In genomic region chr4:97728520-97728919, GRCm38 (mm10) we compare ENCODE assay signal across 28 mouse cellular contexts. TPM values are rescaled to one million over a fixed set of nuclear protein-coding genes. Genes with fewer than 3 reads are reported as not detected.
DNase-seq lines count a peak whose midpoint lies in the region; ATAC-seq and TF ChIP-seq lines count a peak whose summit lies in the region.
"Had no signal": no experiment of that assay in that cellular context is flagged by ENCODE, and none has a peak within 500 bp of the region (broad histone marks: within the 10 kb centered on the region; RNA-seq: fewer than 3 reads in every experiment).

No protein-coding gene starts in this region.

- WGBS in liver, embryonic 16.5 days (ENCODE audit: insufficient replicate concordance) = 41% methylated on average over 4 of the region's 4 CpGs
- 93% methylated on average over 4 of the region's 4 CpGs for WGBS in midbrain, embryonic 10.5 days

- H3K27me3 ChIP-seq in G1E (ENCODE audit: insufficient read depth, low read length) = no peaks in the 10 kb centered on the region
- H3K27me3 ChIP-seq in liver, embryonic 16.5 days (ENCODE audit: control insufficient read depth, insufficient read depth, low read depth, low read length) = no peaks in the 10 kb centered on the region
- no peaks in the 10 kb centered on the region for H3K27me3 ChIP-seq in midbrain, embryonic 10.5 days (ENCODE audit: low read depth, poor library complexity, severe bottlenecking)
- H3K27me3 ChIP-seq: midbrain, embryonic 15.5 days; Patski had no signal

- H3K27ac ChIP-seq in liver, embryonic 16.5 days (ENCODE audit: low read length) = no peak overlapping the region
- H3K27ac ChIP-seq in midbrain, embryonic 10.5 days (replicated peaks) = no peak overlapping the region
- H3K27ac ChIP-seq: hindbrain, embryonic 14.5 days; left cerebral cortex, adult 2 months; limb, embryonic 12.5 days; midbrain, embryonic 15.5 days had no signal

- no peak for TF ChIP-seq CTCF in G1E (IDR thresholded peaks at IDR 0.05; ENCODE audit: low read depth, low read length)

- H3K4me3 ChIP-seq in G1E (ENCODE audit: low read depth, low read length) = no peak overlapping the region
- H3K4me3 ChIP-seq in liver, embryonic 16.5 days (ENCODE audit: low read depth, low read length) = no peak overlapping the region
- no peak overlapping the region for H3K4me3 ChIP-seq in midbrain, embryonic 10.5 days
- H3K4me3 ChIP-seq: left cerebral cortex, adult 2 months; limb, embryonic 12.5 days; midbrain, embryonic 15.5 days had no signal

- H3K36me3 ChIP-seq in G1E (replicated peaks) = no peaks in the 10 kb centered on the region
- H3K36me3 ChIP-seq in liver, embryonic 16.5 days (ENCODE audit: control insufficient read depth, insufficient read depth) = no peaks in the 10 kb centered on the region
- no peaks in the 10 kb centered on the region for H3K36me3 ChIP-seq in midbrain, embryonic 10.5 days
- H3K36me3 ChIP-seq: limb, embryonic 12.5 days; midbrain, embryonic 15.5 days had no signal

- no peaks in the 10 kb centered on the region for H3K4me1 ChIP-seq in G1E (ENCODE audit: insufficient read depth, low read depth, low read length)
- no peaks in the 10 kb centered on the region for H3K4me1 ChIP-seq in liver, embryonic 16.5 days (ENCODE audit: control insufficient read depth, low read depth, low read length)
- H3K4me1 ChIP-seq in midbrain, embryonic 10.5 days = no peaks in the 10 kb centered on the region
- H3K4me1 ChIP-seq: limb, embryonic 12.5 days; midbrain, embryonic 15.5 days had no signal

- H3K9me3 ChIP-seq in G1E (replicated peaks) = 0 out of 2 replicates have a peak, but pooled peaks cover 5% of the 10 kb centered on the region
- no peaks in the 10 kb centered on the region for H3K9me3 ChIP-seq in liver, embryonic 16.5 days (replicated peaks; ENCODE audit: control insufficient read depth, low read length)
- H3K9me3 ChIP-seq in midbrain, embryonic 10.5 days (replicated peaks) = no peaks in the 10 kb centered on the region
- H3K9me3 ChIP-seq: limb, embryonic 12.5 days; midbrain, embryonic 15.5 days had no signal

- H3K4me2 ChIP-seq in liver, embryonic 16.5 days (ENCODE audit: low read depth, low read length) = no peak overlapping the region
- H3K4me2 ChIP-seq: hindbrain, embryonic 14.5 days; limb, embryonic 12.5 days; midbrain, embryonic 15.5 days had no signal

- DNase-seq in G1E (ENCODE audit: low spot score) = no peak
- peak; percentile 60 for DNase-seq in MEL-GATA-1-ER (ENCODE audit: extremely low read depth, low read depth)
- no peak for DNase-seq in midbrain, embryonic 10.5 days (ENCODE audit: low spot score)
- no peak for DNase-seq in frontal cortex, postnatal 36 days (ENCODE audit: low spot score in 2 of 2)
- DNase-seq in frontal cortex, postnatal 14 days (ENCODE audit: low spot score in 2 of 2) = no peak
- DNase-seq: adrenal gland, postnatal 14 days; cerebellum, adult 18-20 months; cerebellum, postnatal 10 days; heart, postnatal 4 days; kidney, adult 11 months; kidney, postnatal 14 days; lung, adult 18-20 months; lung, postnatal 4 days; right cerebral cortex, adult 18-20 months; spleen, adult 18-20 months; thymus, postnatal 14 days had no signal

- ATAC-seq in G1E (ENCODE audit: extremely low read depth, insufficient number of reproducible peaks, low FRiP score, poor library complexity, severe bottlenecking) = 0 out of 2 replicates have a peak, but pooled peaks have one; percentile 28
- peak; percentile 89 for ATAC-seq in erythroid progenitor cell, adult 5-6 weeks (replicated peaks; ENCODE audit: low FRiP score, poor library complexity, severe bottlenecking)
- peak; percentile 68 for ATAC-seq in liver, embryonic 16.5 days (ENCODE audit: low read depth)
- ATAC-seq: CD4-positive, CD25-positive, alpha-beta regulatory T cell, adult 4 months; forebrain, embryonic 14.5 days; lung, postnatal 0 days; midbrain, embryonic 15.5 days; Patski had no signal

- no peak overlapping the region for H3K9ac ChIP-seq in liver, embryonic 16.5 days (ENCODE audit: low read depth, low read length)
- H3K9ac ChIP-seq: hindbrain, embryonic 14.5 days; limb, embryonic 12.5 days; midbrain, embryonic 15.5 days had no signal

RNA-seq across cellular contexts. Expression of gene Nfia, which starts 44.0 kb away (rescaled TPM):
- total RNA-seq in G1E (2014; fragmentation: Nextera tagmentation) = 17.6 and 25.1 TPM in 2 replicates
- 0.99 and 1.3 TPM in 2 replicates for total RNA-seq in G1E (2017)
- polyA plus RNA-seq in G1E (2012) = 0.45 and 0.96 TPM in 2 replicates
- 21.8 and 54.4 TPM in 2 replicates for total RNA-seq in erythroid progenitor cell, adult 5-6 weeks (2015; ENCODE audit: low replicate concordance)
- 2.2 and 2.7 TPM in 2 replicates for total RNA-seq in erythroid progenitor cell, adult 5-6 weeks (2017; ENCODE audit: low replicate concordance)
- polyA plus RNA-seq in liver, embryonic 16.5 days (2015; fragmentation: Nextera tagmentation; extraction: Ambion mirVana) = 4.2 and 5.7 TPM in 2 replicates
- 5.9 and 13.3 TPM in 2 replicates for polyA plus RNA-seq in midbrain, embryonic 10.5 days (2016; fragmentation: Nextera tagmentation; extraction: Ambion mirVana)

RNA-seq across cellular contexts. Expression of gene E130114P18Rik, which starts 49.4 kb away (rescaled TPM):
- total RNA-seq in G1E (2014; fragmentation: Nextera tagmentation) (not detected in 2 replicates), G1E (2017) (0.11 TPM in 1 of 2 replicates, not detected in the other)
- polyA plus RNA-seq in G1E (2012) = not detected in 2 replicates
- total RNA-seq in erythroid progenitor cell, adult 5-6 weeks (2015; ENCODE audit: low replicate concordance) = not detected in 2 replicates
- not detected in 2 replicates for total RNA-seq in erythroid progenitor cell, adult 5-6 weeks (2017; ENCODE audit: low replicate concordance)
- polyA plus RNA-seq in liver, embryonic 16.5 days (2015; fragmentation: Nextera tagmentation; extraction: Ambion mirVana) = 0.08 TPM in 1 of 2 replicates, not detected in the other
- polyA plus RNA-seq in midbrain, embryonic 10.5 days (2016; fragmentation: Nextera tagmentation; extraction: Ambion mirVana) = 2.7 and 3.9 TPM in 2 replicates
- total RNA-seq: adrenal gland, postnatal 14 days; gastrocnemius, adult 8-10 months; heart, postnatal 4 days; neutrophil, adult 5-6 weeks had no signal
- polyA plus RNA-seq: CD4-positive, CD25-positive, alpha-beta regulatory T cell, adult 4 months had no signal

Comparison
In these comparisons a context has a peak if more than half of its experiments do, and no peak if none do; other contexts are left out.
1. ATAC-seq: peak in every context shown above with its lines; median percentile 89 in erythroid progenitor cell, adult 5-6 weeks; 68 in liver, embryonic 16.5 days; 28 in G1E.